Mouse (Mus musculus) hindbrain, embryonic 13.5 days (tissue): Measurements from ENCODE around the gene Gm436. TPM values are rescaled to one million over a fixed set of nuclear protein-coding genes. Genes with fewer than 3 reads are reported as not detected.

Experiments
- ATAC-seq: fragments of 200-750 bp; cut with Nextera tagmentation; 2 replicates; pipeline ENCODE4 v1.8.0; 2017; ENCODE audit warnings: moderate TSS enrichment; ENCODE audit not compliant: low FRiP score
- H3K27ac ChIP-seq: fragments of 300-500 bp; sonication (generic); 2 replicates; pipeline ENCODE4 v1.5.1; 2015; ENCODE audit warnings: inconsistent platforms, mild to moderate bottlenecking, moderate library complexity
- H3K27me3 ChIP-seq: fragments of 300-500 bp; sonication (generic); 2 replicates; pipeline ENCODE4 v1.6.1; 2015; ENCODE audit warnings: mild to moderate bottlenecking, inconsistent platforms
- H3K36me3 ChIP-seq: fragments of 300-500 bp; sonication (generic); 2 replicates; pipeline ENCODE4 v1.6.1; 2015; ENCODE audit warnings: mild to moderate bottlenecking, inconsistent platforms
- H3K4me1 ChIP-seq: fragments of 300-500 bp; sonication (generic); replicated peaks from 2 replicates; pipeline ENCODE4 v1.6.1; 2015; ENCODE audit warnings: inconsistent platforms
- H3K4me2 ChIP-seq: fragments of 300-500 bp; sonication (generic); 2 replicates; pipeline ENCODE4 v1.6.1; 2015; ENCODE audit warnings: inconsistent platforms, mild to moderate bottlenecking, moderate library complexity
- H3K4me3 ChIP-seq: fragments of 300-500 bp; sonication (generic); 2 replicates; pipeline ENCODE4 v1.5.1; 2015; ENCODE audit warnings: mild to moderate bottlenecking, inconsistent platforms
- H3K9ac ChIP-seq: fragments of 300-500 bp; sonication (generic); 2 replicates; pipeline ENCODE4 v1.6.1; 2015; ENCODE audit warnings: mild to moderate bottlenecking, inconsistent platforms
- H3K9me3 ChIP-seq: fragments of 300-500 bp; sonication (generic); 2 replicates; pipeline ENCODE4 v1.6.1; 2016; ENCODE audit warnings: inconsistent platforms
- WGBS: fragments of 180-500 bp; shearing (Covaris S2); methylation state at CpG from one replicate; pipeline ENCODE4 v1.1.7; 2015; 5-methylcytosine and 5-hydroxymethylcytosine counted together
- polyA plus RNA-seq: library from polyadenylated mRNA; unstranded; fragments of >200 nt; fragmentation: Nextera tagmentation; extraction: Ambion mirVana; gene quantifications from 2 replicates; pipeline ENCODE4 v1.2.1, GENCODE M21; 2015

The Gm436 gene
- not detected in 2 replicates for polyA plus RNA-seq

DNA sequence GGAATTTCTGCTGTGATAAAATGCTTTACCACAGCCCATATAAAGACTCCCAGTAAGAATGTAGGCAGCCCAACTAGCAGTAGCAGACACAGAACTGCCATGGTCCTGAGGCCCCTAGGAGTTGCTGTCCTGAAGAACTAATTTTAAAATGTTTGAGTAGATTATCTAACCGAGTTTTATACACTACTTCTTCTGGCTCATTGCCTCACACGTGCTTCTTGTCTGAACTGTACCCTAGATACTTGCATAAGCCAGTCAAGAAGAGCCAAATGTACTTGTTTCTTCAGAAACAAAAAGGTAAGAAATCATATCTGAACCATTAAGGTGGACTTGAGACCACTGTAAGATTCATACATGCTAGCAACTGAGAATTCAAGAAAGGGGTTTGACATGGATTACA lies at the start of gene Gm436:
Gm436 (minus strand) TSS at position 101 of the 400 bp plus-strand sequence.
- H3K27ac ChIP-seq = no peak within 1 kb of the TSS
- no peaks in the 10 kb centered on the region for H3K27me3 ChIP-seq
- no peak within 1 kb of the TSS for H3K4me3 ChIP-seq
- WGBS = 54% methylated on average over 2 of the region's 2 CpGs
- no peaks in the 10 kb centered on the region for H3K4me1 ChIP-seq
- H3K4me2 ChIP-seq = no peak within 1 kb of the TSS
- no peak within 1 kb of the TSS for H3K9ac ChIP-seq
- H3K36me3 ChIP-seq = no peaks in the 10 kb centered on the region
- no peaks in the 10 kb centered on the region for H3K9me3 ChIP-seq
- no peak for ATAC-seq

DNA sequence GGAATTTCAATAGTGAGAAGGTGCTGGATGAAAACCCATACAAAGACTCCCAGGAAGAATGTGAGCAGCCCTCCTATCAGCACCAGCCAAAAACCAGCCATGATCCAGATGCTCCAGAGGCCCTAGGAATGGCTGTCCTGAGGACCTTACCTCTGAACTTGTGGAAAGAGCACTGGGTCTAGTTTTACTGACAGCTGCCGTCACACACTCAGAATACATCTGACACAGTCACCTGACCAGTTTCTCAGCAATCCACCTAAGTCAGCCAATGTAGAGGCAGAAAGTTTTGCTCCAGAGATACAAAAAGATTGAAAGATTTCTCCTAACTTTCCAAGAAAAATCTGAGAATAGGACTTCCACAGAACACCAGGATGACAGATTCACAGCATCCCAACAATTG lies 35.1 kb upstream of the Gm436 start, which contains the start of gene Gm13178:
Gm13178 (minus strand) TSS at position 101 of the 400 bp plus-strand sequence.
- H3K27me3 ChIP-seq = no peaks in the 10 kb centered on the region
- ATAC-seq = no peak
- H3K4me1 ChIP-seq = no peaks in the 10 kb centered on the region
- no peaks in the 10 kb centered on the region for H3K36me3 ChIP-seq
- peaks cover 7% of the 10 kb centered on the region; the same call in 1 of the 2 replicates for H3K9me3 ChIP-seq
- H3K27ac ChIP-seq = no peak within 1 kb of the TSS
- no peak within 1 kb of the TSS for H3K4me2 ChIP-seq
- H3K4me3 ChIP-seq = no peak within 1 kb of the TSS
- WGBS = 78% methylated on average over 1 of the region's 1 CpGs
- H3K9ac ChIP-seq = no peak within 1 kb of the TSS

DNA sequence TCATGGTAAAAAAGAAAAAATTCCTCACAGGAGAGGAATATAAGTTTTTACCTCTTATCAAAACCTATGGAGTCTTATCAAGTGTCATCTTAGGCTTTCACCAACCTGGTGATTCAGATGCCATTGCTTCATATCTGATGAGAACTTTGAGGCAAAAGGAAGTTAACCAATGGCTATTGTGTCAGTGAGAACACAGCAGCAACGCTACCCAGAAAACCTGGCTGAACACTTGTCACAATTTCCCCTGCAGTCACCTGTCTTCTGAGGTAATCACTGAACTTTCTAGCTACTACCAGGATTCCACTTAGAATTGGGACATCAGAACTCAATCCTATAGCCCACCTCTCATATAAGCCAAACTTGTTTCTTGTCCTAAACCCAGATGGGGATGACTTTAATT lies 33.5 kb upstream of the Gm436 start:
- Histone ChIP-seq H3K27me3 (no peaks in the 10 kb centered on the region), H3K4me2 (no peak overlapping the region), H3K36me3 (no peaks in the 10 kb centered on the region), H3K9ac (no peak overlapping the region), H3K4me1 (no peaks in the 10 kb centered on the region), H3K9me3 (peaks cover 7% of the 10 kb centered on the region; the same call in 1 of the 2 replicates), H3K4me3 (no peak overlapping the region), H3K27ac (no peak overlapping the region)
- WGBS = 84% methylated on average over 1 of the region's 1 CpGs
- no peak for ATAC-seq

DNA sequence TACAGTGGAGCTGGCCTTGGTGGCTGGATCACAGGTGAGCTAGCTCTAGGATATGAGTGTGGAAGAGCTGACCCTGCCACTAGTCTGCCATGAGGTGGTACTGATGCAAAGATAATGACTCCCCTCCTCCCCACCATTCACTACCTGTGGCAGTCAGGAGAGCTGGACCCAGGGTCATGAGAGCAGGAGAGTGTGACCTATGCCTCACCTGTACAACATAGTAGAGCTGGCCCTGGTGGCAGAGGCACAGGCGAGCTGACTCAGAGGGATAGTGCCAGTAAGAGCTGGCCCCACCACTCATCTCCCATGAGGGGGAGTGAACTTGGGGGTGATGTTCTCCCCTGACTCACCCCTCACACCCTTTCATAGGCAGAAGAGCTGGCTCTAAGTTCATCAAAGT lies 32.1 kb upstream of the Gm436 start:
- no peaks in the 10 kb centered on the region for H3K27me3 ChIP-seq

DNA sequence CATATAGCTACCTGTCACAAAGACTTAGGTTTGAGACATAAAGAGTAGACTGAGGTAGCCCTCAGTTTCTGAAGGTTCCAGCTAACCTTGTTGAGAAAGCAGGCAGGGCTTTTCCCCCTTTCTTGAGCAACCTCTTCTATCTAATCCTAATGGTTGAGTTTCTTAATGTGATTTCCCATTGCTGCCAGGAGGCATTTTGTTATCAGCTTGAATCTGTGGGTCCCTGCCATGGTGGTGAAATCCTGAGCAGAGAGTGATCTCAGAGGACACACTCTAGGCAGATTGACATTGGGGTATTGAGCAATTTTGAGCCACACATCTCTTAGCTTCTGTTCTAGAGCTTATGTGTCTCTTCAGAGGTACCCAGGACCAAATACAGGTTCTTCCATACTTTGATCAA lies 47.9 kb downstream of the Gm436 start:
- no peak for ATAC-seq
- Histone ChIP-seq H3K4me3 (no peak overlapping the region), H3K4me1 (no peaks in the 10 kb centered on the region), H3K27me3 (no peaks in the 10 kb centered on the region), H3K36me3 (no peaks in the 10 kb centered on the region), H3K9ac (no peak overlapping the region), H3K27ac (no peak overlapping the region), H3K9me3 (peaks cover 50% of the 10 kb centered on the region), H3K4me2 (no peak overlapping the region)

More for the DNA sequence above, 32.1 kb upstream of the Gm436 start:
- 0 out of 2 replicates have a peak, but pooled peaks cover 10% of the 10 kb centered on the region for H3K9me3 ChIP-seq
- H3K9ac ChIP-seq = no peak overlapping the region
- ATAC-seq = no peak
- 88% methylated on average over 1 of the region's 1 CpGs for WGBS
- H3K27ac ChIP-seq = no peak overlapping the region
- no peak overlapping the region for H3K4me2 ChIP-seq
- no peaks in the 10 kb centered on the region for H3K36me3 ChIP-seq
- no peaks in the 10 kb centered on the region for H3K4me1 ChIP-seq
- no peak overlapping the region for H3K4me3 ChIP-seq

Other genes starting within 250 kb of the Gm436 start
- not detected in 2 replicates for gene 1700012P22Rik, start 247.6 kb downstream of the Gm436 start, polyA plus RNA-seq
- gene Gm9944, start 233.1 kb downstream of the Gm436 start, polyA plus RNA-seq = not detected in 2 replicates
- not detected in 2 replicates for gene Aadacl3, start 222.6 kb downstream of the Gm436 start, polyA plus RNA-seq
- not detected in 2 replicates for gene 9430007A20Rik, start 166.5 kb downstream of the Gm436 start, polyA plus RNA-seq
- gene Gm13124, start 121.2 kb downstream of the Gm436 start, polyA plus RNA-seq = not detected in 2 replicates
- not detected in 2 replicates for gene Aadacl4, start 72.7 kb downstream of the Gm436 start, polyA plus RNA-seq
- gene Gm13178, start 35.0 kb upstream of the Gm436 start, polyA plus RNA-seq = not detected in 2 replicates
- gene Gm438, start 100.2 kb upstream of the Gm436 start, polyA plus RNA-seq = not detected in 2 replicates
- gene Dhrs3, start 206.5 kb upstream of the Gm436 start, polyA plus RNA-seq = 34.9 and 41.9 TPM in 2 replicates